Mouse (Mus musculus): ENCODE measurements around the gene Shroom3. TPM values are rescaled to one million over a fixed set of nuclear protein-coding genes. Genes with fewer than 3 reads are reported as not detected.
A peak's percentile ranks its signal among the peaks of the same experiment; 100 is the strongest.

Gene Shroom3
- polyA plus RNA-seq, 1 experiment from 2014 or later = 8.1 TPM

GRCm38 (mm10) chr5:92959287-92959686 is 276.1 kb downstream of the Shroom3 start:
- H3K9me3 ChIP-seq = no peaks in the 10 kb centered on the region
- H3K4me3 ChIP-seq (replicated peaks) = no peak overlapping the region
- H3K27me3 ChIP-seq (replicated peaks) = no peaks in the 10 kb centered on the region
- H3K27ac ChIP-seq = 0 out of 2 replicates have a peak overlapping the region, but pooled peaks have one; percentile 4
- H3K4me1 ChIP-seq (replicated peaks) = peaks cover 16% of the 10 kb centered on the region
- 77% methylated on average over 10 of the region's 10 CpGs for WGBS
- H3K4me2 ChIP-seq (replicated peaks) = no peak overlapping the region
- H3K36me3 ChIP-seq = peaks cover 24% of the 10 kb centered on the region
- no peak for ATAC-seq
- H3K9ac ChIP-seq = no peak overlapping the region

GRCm38 (mm10) chr5:92959708-92960107 is 276.5 kb downstream of the Shroom3 start:
- Histone ChIP-seq H3K9me3 (no peaks in the 10 kb centered on the region), H3K4me1 (replicated peaks) (peaks cover 16% of the 10 kb centered on the region), H3K27ac (0 out of 2 replicates have a peak overlapping the region, but pooled peaks have one; percentile 4), H3K9ac (no peak overlapping the region), H3K36me3 (peaks cover 25% of the 10 kb centered on the region), H3K27me3 (replicated peaks) (no peaks in the 10 kb centered on the region), H3K4me3 (replicated peaks) (no peak overlapping the region), H3K4me2 (replicated peaks) (no peak overlapping the region)
- ATAC-seq = no peak
- WGBS = 42% methylated on average over 9 of the region's 9 CpGs

- no peaks in the 10 kb centered on the region for H3K27me3 ChIP-seq (replicated peaks)
- no peak overlapping the region for H3K4me3 ChIP-seq (replicated peaks)
- no peaks in the 10 kb centered on the region for H3K9me3 ChIP-seq
- 0 out of 2 replicates have a peak overlapping the region, but pooled peaks have one; percentile 29 for H3K27ac ChIP-seq
- no peak overlapping the region for H3K9ac ChIP-seq
- H3K4me2 ChIP-seq (replicated peaks) = no peak overlapping the region
- H3K4me1 ChIP-seq (replicated peaks) = peaks cover 16% of the 10 kb centered on the region
- peaks cover 19% of the 10 kb centered on the region; the same call in 1 of the 2 replicates for H3K36me3 ChIP-seq
- ATAC-seq = peak; percentile 48
- 68% methylated on average over 11 of the region's 11 CpGs for WGBS
Measured at GRCm38 (mm10) chr5:92961353-92961752, 278.1 kb downstream of the Shroom3 start.

- Histone ChIP-seq H3K9me3 (no peaks in the 10 kb centered on the region), H3K4me1 (replicated peaks) (peaks cover 16% of the 10 kb centered on the region), H3K9ac (no peak overlapping the region), H3K4me2 (replicated peaks) (no peak overlapping the region), H3K27me3 (replicated peaks) (no peaks in the 10 kb centered on the region), H3K27ac (peak overlapping the region; percentile 37; the same call in 1 of the 2 replicates), H3K4me3 (replicated peaks) (no peak overlapping the region), H3K36me3 (peaks cover 19% of the 10 kb centered on the region; the same call in 1 of the 2 replicates)
- 53% methylated on average over 7 of the region's 7 CpGs for WGBS
- peak; percentile 81 for ATAC-seq
Measured at GRCm38 (mm10) chr5:92961770-92962231, 278.6 kb downstream of the Shroom3 start.

- peaks cover 10% of the 10 kb centered on the region; the same call in 1 of the 2 replicates for H3K36me3 ChIP-seq
- peaks cover 16% of the 10 kb centered on the region for H3K4me1 ChIP-seq (replicated peaks)
- H3K4me2 ChIP-seq (replicated peaks) = no peak overlapping the region
- H3K9ac ChIP-seq = no peak overlapping the region
- ATAC-seq = no peak
- H3K27ac ChIP-seq = no peak overlapping the region
- no peaks in the 10 kb centered on the region for H3K27me3 ChIP-seq (replicated peaks)
- H3K4me3 ChIP-seq (replicated peaks) = no peak overlapping the region
- 81% methylated on average over 13 of the region's 13 CpGs for WGBS
- H3K9me3 ChIP-seq = no peaks in the 10 kb centered on the region
Measured at GRCm38 (mm10) chr5:92964691-92965090, 281.5 kb downstream of the Shroom3 start.

- H3K27ac ChIP-seq = no peak overlapping the region
- no peaks in the 10 kb centered on the region for H3K27me3 ChIP-seq (replicated peaks)
- no peaks in the 10 kb centered on the region for H3K9me3 ChIP-seq
- no peak overlapping the region for H3K4me2 ChIP-seq (replicated peaks)
- H3K9ac ChIP-seq = no peak overlapping the region
- H3K36me3 ChIP-seq = peaks cover 8% of the 10 kb centered on the region; the same call in 1 of the 2 replicates
- H3K4me3 ChIP-seq (replicated peaks) = no peak overlapping the region
- ATAC-seq = 0 out of 2 replicates have a peak, but pooled peaks have one; percentile 18
- 76% methylated on average over 9 of the region's 9 CpGs for WGBS
- H3K4me1 ChIP-seq (replicated peaks) = 0 out of 2 replicates have a peak, but pooled peaks cover 4% of the 10 kb centered on the region
Measured at GRCm38 (mm10) chr5:92967143-92967542, 283.9 kb downstream of the Shroom3 start.

GRCm38 (mm10) chr5:92967906-92968305 is 284.7 kb downstream of the Shroom3 start:
- H3K4me2 ChIP-seq (replicated peaks) = no peak overlapping the region
- H3K4me1 ChIP-seq (replicated peaks) = no peaks in the 10 kb centered on the region
- H3K9me3 ChIP-seq = no peaks in the 10 kb centered on the region
- H3K4me3 ChIP-seq (replicated peaks) = no peak overlapping the region
- H3K9ac ChIP-seq = no peak overlapping the region
- ATAC-seq = no peak
- H3K27me3 ChIP-seq (replicated peaks) = no peaks in the 10 kb centered on the region
- H3K36me3 ChIP-seq = 0 out of 2 replicates have a peak, but pooled peaks cover 4% of the 10 kb centered on the region
- 96% methylated on average over 3 of the region's 3 CpGs for WGBS
- no peak overlapping the region for H3K27ac ChIP-seq

- Histone ChIP-seq H3K27ac (no peak overlapping the region), H3K4me2 (replicated peaks) (no peak overlapping the region), H3K27me3 (replicated peaks) (no peaks in the 10 kb centered on the region), H3K4me3 (replicated peaks) (no peak overlapping the region), H3K9me3 (no peaks in the 10 kb centered on the region), H3K36me3 (no peaks in the 10 kb centered on the region), H3K9ac (no peak overlapping the region), H3K4me1 (replicated peaks) (no peaks in the 10 kb centered on the region)
- 57% methylated on average over 8 of the region's 8 CpGs for WGBS
- no peak for ATAC-seq
Measured at GRCm38 (mm10) chr5:92969443-92969842, 286.2 kb downstream of the Shroom3 start.

- no peaks in the 10 kb centered on the region for H3K36me3 ChIP-seq
- no peaks in the 10 kb centered on the region for H3K4me1 ChIP-seq (replicated peaks)
- ATAC-seq = no peak
- no peak overlapping the region for H3K27ac ChIP-seq
- no peaks in the 10 kb centered on the region for H3K27me3 ChIP-seq (replicated peaks)
- H3K4me2 ChIP-seq (replicated peaks) = no peak overlapping the region
- H3K9ac ChIP-seq = no peak overlapping the region
- no peaks in the 10 kb centered on the region for H3K9me3 ChIP-seq
- 61% methylated on average over 2 of the region's 2 CpGs for WGBS
- H3K4me3 ChIP-seq (replicated peaks) = no peak overlapping the region
Measured at GRCm38 (mm10) chr5:92969926-92970325, 286.7 kb downstream of the Shroom3 start.

GRCm38 (mm10) chr5:92970480-92970879 is 287.2 kb downstream of the Shroom3 start:
- Histone ChIP-seq H3K4me1 (replicated peaks) (no peaks in the 10 kb centered on the region), H3K4me2 (replicated peaks) (no peak overlapping the region), H3K9me3 (no peaks in the 10 kb centered on the region), H3K4me3 (replicated peaks) (no peak overlapping the region), H3K9ac (no peak overlapping the region), H3K36me3 (no peaks in the 10 kb centered on the region), H3K27ac (no peak overlapping the region), H3K27me3 (replicated peaks) (no peaks in the 10 kb centered on the region)
- 37% methylated on average over 7 of the region's 7 CpGs for WGBS
- no peak for ATAC-seq

GRCm38 (mm10) chr5:92980393-92980792 is 297.2 kb downstream of the Shroom3 start:
- Histone ChIP-seq H3K4me2 (replicated peaks) (no peak overlapping the region), H3K9ac (no peak overlapping the region), H3K4me3 (replicated peaks) (no peak overlapping the region), H3K27ac (no peak overlapping the region), H3K27me3 (replicated peaks) (no peaks in the 10 kb centered on the region), H3K9me3 (no peaks in the 10 kb centered on the region), H3K4me1 (replicated peaks) (no peaks in the 10 kb centered on the region), H3K36me3 (no peaks in the 10 kb centered on the region)
- ATAC-seq = no peak
- 82% methylated on average over 6 of the region's 6 CpGs for WGBS

GRCm38 (mm10) chr5:92980862-92981261 is 297.6 kb downstream of the Shroom3 start:
- H3K27ac ChIP-seq = no peak overlapping the region
- no peak overlapping the region for H3K9ac ChIP-seq
- no peaks in the 10 kb centered on the region for H3K4me1 ChIP-seq (replicated peaks)
- H3K27me3 ChIP-seq (replicated peaks) = no peaks in the 10 kb centered on the region
- no peaks in the 10 kb centered on the region for H3K9me3 ChIP-seq
- no peak for ATAC-seq
- WGBS = 61% methylated on average over 2 of the region's 2 CpGs
- no peak overlapping the region for H3K4me3 ChIP-seq (replicated peaks)
- H3K36me3 ChIP-seq = no peaks in the 10 kb centered on the region
- no peak overlapping the region for H3K4me2 ChIP-seq (replicated peaks)

- no peaks in the 10 kb centered on the region for H3K36me3 ChIP-seq
- no peak overlapping the region for H3K9ac ChIP-seq
- ATAC-seq = no peak
- H3K9me3 ChIP-seq = no peaks in the 10 kb centered on the region
- no peaks in the 10 kb centered on the region for H3K27me3 ChIP-seq (replicated peaks)
- no peaks in the 10 kb centered on the region for H3K4me1 ChIP-seq (replicated peaks)
- no peak overlapping the region for H3K4me3 ChIP-seq (replicated peaks)
- H3K4me2 ChIP-seq (replicated peaks) = no peak overlapping the region
- H3K27ac ChIP-seq = no peak overlapping the region
Measured at GRCm38 (mm10) chr5:92982673-92983072, 299.4 kb downstream of the Shroom3 start.
